Mouse (Mus musculus) embryonic facial prominence, embryonic 14.5 days (tissue): ENCODE data around the gene Ifna5. TPM values are rescaled to one million over a fixed set of nuclear protein-coding genes. Genes with fewer than 3 reads are reported as not detected.

Experiments used
- ATAC-seq: fragments of 200-750 bp; cut with Nextera tagmentation; 2 replicates; pipeline ENCODE4 v1.8.0; 2017; ENCODE audit warnings: low read depth, moderate number of reproducible peaks, moderate TSS enrichment
- DNase-seq: peaks from one replicate; pipeline ENCODE4 v3.0.0-alpha.2; 2015; ENCODE audit warnings: low spot score
- H3K27ac ChIP-seq: fragments of 300-500 bp; sonication (generic); replicated peaks from 2 replicates; pipeline ENCODE4 v1.5.1; 2014; ENCODE audit warnings: low read depth, mild to moderate bottlenecking, low read length, moderate library complexity
- H3K27me3 ChIP-seq: fragments of 300-500 bp; sonication (generic); replicated peaks from 2 replicates; pipeline ENCODE4 v1.6.1; 2014; ENCODE audit warnings: low read length; ENCODE audit not compliant: control insufficient read depth, insufficient read depth
- H3K36me3 ChIP-seq: fragments of 300-500 bp; sonication (generic); 2 replicates; pipeline ENCODE4 v1.6.1; 2014; ENCODE audit warnings: low read length, mixed read lengths; ENCODE audit not compliant: control insufficient read depth, insufficient read depth
- H3K4me1 ChIP-seq: fragments of 300-500 bp; sonication (generic); 2 replicates; pipeline ENCODE4 v1.6.1; 2014; ENCODE audit warnings: antibody characterized with exemption, low read length; ENCODE audit not compliant: control insufficient read depth, insufficient read depth
- H3K4me2 ChIP-seq: fragments of 300-500 bp; sonication (generic); 2 replicates; pipeline ENCODE4 v1.6.1; 2014; ENCODE audit warnings: low read depth, mild to moderate bottlenecking, low read length, moderate library complexity, mixed read lengths
- H3K4me3 ChIP-seq: fragments of 300-500 bp; sonication (generic); 2 replicates; pipeline ENCODE4 v1.5.1; 2014; ENCODE audit warnings: low read depth, mild to moderate bottlenecking, low read length
- H3K9ac ChIP-seq: fragments of 300-500 bp; sonication (generic); 2 replicates; pipeline ENCODE4 v1.6.1; 2014; ENCODE audit warnings: low read depth, mild to moderate bottlenecking, low read length, moderate library complexity, mixed read lengths
- H3K9me3 ChIP-seq: fragments of 300-500 bp; sonication (generic); 2 replicates; pipeline ENCODE4 v1.6.1; 2016; ENCODE audit warnings: low read length; ENCODE audit not compliant: control insufficient read depth
- WGBS: fragments of 180-500 bp; shearing (Covaris S2); extraction: QIAGEN DNeasy Blood & Tissue Kit; methylation state at CpG from one replicate; pipeline ENCODE4 v1.1.7; 2014; 5-methylcytosine and 5-hydroxymethylcytosine counted together
- polyA plus RNA-seq: library from polyadenylated mRNA; unstranded; fragments of >200 nt; fragmentation: Nextera tagmentation; extraction: Ambion mirVana; gene quantifications from 2 replicates; pipeline ENCODE4 v1.2.1, GENCODE M21; 2014

Gene Ifna5
- polyA plus RNA-seq, 1 experiment from 2014 or later, result not detected

- peak overlapping the region; percentile 93 for H3K4me2 ChIP-seq
- ATAC-seq (peak; percentile 50), DNase-seq (peak; percentile 63)
- 0 out of 2 replicates have a peak, but pooled peaks cover 2% of the 10 kb centered on the region for H3K4me1 ChIP-seq
- no peaks in the 10 kb centered on the region for H3K36me3 ChIP-seq
- H3K9ac ChIP-seq, result peak overlapping the region; percentile 61
- H3K27me3 ChIP-seq, result peaks cover 12% of the 10 kb centered on the region; the same call in 1 of the 2 replicates
- H3K4me3 ChIP-seq, result peak overlapping the region; percentile 51
- H3K9me3 ChIP-seq, result no peaks in the 10 kb centered on the region
- H3K27ac ChIP-seq, result no peak overlapping the region
- WGBS, result 6% methylated on average over 29 of the region's 31 CpGs
Measured at GRCm38 (mm10) chr4:88867926-88868911, 32.9 kb downstream of the Ifna5 start.

- Histone ChIP-seq H3K4me3 (no peak overlapping the region), H3K9me3 (no peaks in the 10 kb centered on the region), H3K4me1 (0 out of 2 replicates have a peak, but pooled peaks cover 2% of the 10 kb centered on the region), H3K27me3 (0 out of 2 replicates have a peak, but pooled peaks cover 5% of the 10 kb centered on the region), H3K36me3 (no peaks in the 10 kb centered on the region), H3K4me2 (no peak overlapping the region), H3K27ac (no peak overlapping the region), H3K9ac (no peak overlapping the region)
- WGBS, result 0% methylated on average over 2 of the region's 2 CpGs
- ATAC-seq (peak; percentile 34; the same call in 1 of the 2 replicates), DNase-seq (peak; percentile 70)
Measured at GRCm38 (mm10) chr4:88872691-88873090, 37.4 kb downstream of the Ifna5 start.

GRCm38 (mm10) chr4:88875435-88876095, 40.2 kb downstream of the Ifna5 start:
- no peaks in the 10 kb centered on the region for H3K9me3 ChIP-seq
- 62% methylated on average over 4 of the region's 4 CpGs for WGBS
- H3K36me3 ChIP-seq, result no peaks in the 10 kb centered on the region
- H3K27me3 ChIP-seq, result 0 out of 2 replicates have a peak, but pooled peaks cover 5% of the 10 kb centered on the region
- no peak overlapping the region for H3K4me3 ChIP-seq
- no peak for DNase-seq
- H3K9ac ChIP-seq, result no peak overlapping the region
- no peak overlapping the region for H3K27ac ChIP-seq
- 0 out of 2 replicates have a peak, but pooled peaks cover 3% of the 10 kb centered on the region for H3K4me1 ChIP-seq
- H3K4me2 ChIP-seq, result no peak overlapping the region
- no peak for ATAC-seq

GRCm38 (mm10) chr4:88876520-88876919, 41.2 kb downstream of the Ifna5 start:
- H3K36me3 ChIP-seq, result no peaks in the 10 kb centered on the region
- no peak overlapping the region for H3K9ac ChIP-seq
- H3K4me3 ChIP-seq, result no peak overlapping the region
- H3K27ac ChIP-seq, result no peak overlapping the region
- ATAC-seq, result no peak
- no peak overlapping the region for H3K4me2 ChIP-seq
- no peak for DNase-seq
- H3K27me3 ChIP-seq, result 0 out of 2 replicates have a peak, but pooled peaks cover 4% of the 10 kb centered on the region
- 0 out of 2 replicates have a peak, but pooled peaks cover 3% of the 10 kb centered on the region for H3K4me1 ChIP-seq
- H3K9me3 ChIP-seq, result no peaks in the 10 kb centered on the region
- 75% methylated on average over 4 of the region's 4 CpGs for WGBS

- Histone ChIP-seq H3K36me3 (no peaks in the 10 kb centered on the region), H3K4me3 (no peak overlapping the region), H3K4me2 (no peak overlapping the region), H3K27ac (no peak overlapping the region), H3K9ac (no peak overlapping the region), H3K4me1 (0 out of 2 replicates have a peak, but pooled peaks cover 3% of the 10 kb centered on the region), H3K27me3 (no peaks in the 10 kb centered on the region), H3K9me3 (no peaks in the 10 kb centered on the region)
- DNase-seq (no peak), ATAC-seq (no peak)
- WGBS, result 43% methylated on average over 10 of the region's 10 CpGs
Measured at GRCm38 (mm10) chr4:88878246-88878645, 42.9 kb downstream of the Ifna5 start.

- no peak for DNase-seq
- H3K4me2 ChIP-seq, result no peak overlapping the region
- no peak for ATAC-seq
- no peak overlapping the region for H3K9ac ChIP-seq
- WGBS, result 73% methylated on average over 4 of the region's 4 CpGs
- 0 out of 2 replicates have a peak, but pooled peaks cover 3% of the 10 kb centered on the region for H3K4me1 ChIP-seq
- H3K4me3 ChIP-seq, result no peak overlapping the region
- no peaks in the 10 kb centered on the region for H3K36me3 ChIP-seq
- H3K9me3 ChIP-seq, result no peaks in the 10 kb centered on the region
- no peak overlapping the region for H3K27ac ChIP-seq
- H3K27me3 ChIP-seq, result no peaks in the 10 kb centered on the region
Measured at GRCm38 (mm10) chr4:88878772-88879171, 43.4 kb downstream of the Ifna5 start.

- Histone ChIP-seq H3K9me3 (no peaks in the 10 kb centered on the region), H3K4me1 (0 out of 2 replicates have a peak, but pooled peaks cover 3% of the 10 kb centered on the region), H3K36me3 (no peaks in the 10 kb centered on the region), H3K27ac (no peak within 1 kb of the TSS), H3K4me3 (no peak within 1 kb of the TSS), H3K4me2 (no peak within 1 kb of the TSS), H3K27me3 (no peaks in the 10 kb centered on the region), H3K9ac (no peak within 1 kb of the TSS)
- no peak for DNase-seq
- WGBS, result 86% methylated on average over 8 of the region's 8 CpGs
- ATAC-seq, result no peak
Measured at GRCm38 (mm10) chr4:88880101-88880500, 44.8 kb downstream of the Ifna5 start, which contains the start of gene Ifne. TSS of gene Ifne (minus strand) at chr4:88880201.
